Mouse (Mus musculus) bone marrow macrophage, adult 2 months (primary cell): ENCODE measurements around the gene Mphosph9.

ENCODE experiments used
- CTCF ChIP-seq: IDR thresholded peaks from 2 replicates; pipeline ENCODE4 v1.5.1; 2012; ENCODE audit warnings: low read depth, mild to moderate bottlenecking, low read length, moderate library complexity
- POLR2A ChIP-seq: IDR thresholded peaks from 2 replicates; pipeline ENCODE4 v1.6.1; 2012; ENCODE audit warnings: mild to moderate bottlenecking, low read depth, low read length, borderline replicate concordance

GRCm38 (mm10) chr5:124204127-124204794 is 123.5 kb downstream of the Mphosph9 start:
- no peak for TF ChIP-seq CTCF
- no peak for TF ChIP-seq POLR2A
